Mouse (Mus musculus): Measurements from ENCODE around the gene Brip1. TPM values are rescaled to one million over a fixed set of nuclear protein-coding genes. Genes with fewer than 3 reads are reported as not detected.

Brip1 gene
- total and polyA plus RNA-seq, 2 experiments = 0.17 to 2.0 TPM

DNA sequence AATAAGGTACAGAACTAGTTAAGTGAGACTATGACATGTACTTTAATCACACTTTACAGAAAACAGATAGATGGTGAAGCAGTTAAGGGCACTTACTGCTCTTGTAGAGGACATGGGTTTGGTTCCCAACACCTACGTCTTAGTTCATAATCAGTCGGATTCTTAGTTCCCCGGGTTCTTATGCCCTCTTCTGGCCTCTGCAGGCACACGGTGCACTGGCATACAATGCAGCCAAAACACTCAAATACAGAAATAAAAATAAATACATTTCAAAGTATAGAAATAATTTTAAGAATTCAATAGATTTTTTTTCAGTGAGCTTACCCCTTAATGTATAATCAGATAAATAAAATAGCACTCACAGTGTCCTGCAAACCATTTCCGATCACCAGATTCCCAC is 161.0 kb downstream of the Brip1 start:
- Histone ChIP-seq H3K36me3 (ENCODE audit: control insufficient read depth, insufficient read depth, low read length) (no peaks in the 10 kb centered on the region), H3K4me3 (ENCODE audit: insufficient read depth, low read depth, low read length) (no peak overlapping the region), H3K4me1 (ENCODE audit: control insufficient read depth, insufficient read depth, low read length) (no peaks in the 10 kb centered on the region), H3K79me2 (ENCODE audit: control insufficient read depth, insufficient read depth, low read length) (no peaks in the 10 kb centered on the region), H3K9ac (ENCODE audit: low read depth, low read length) (no peak overlapping the region), H3K27ac (replicated peaks; ENCODE audit: insufficient read depth, low read depth, low read length) (no peak overlapping the region), H3K27me3 (ENCODE audit: control insufficient read depth, insufficient read depth, low read length) (0 out of 2 replicates have a peak, but pooled peaks cover 2% of the 10 kb centered on the region)
- no peak for DNase-seq (ENCODE audit: extremely low read depth, low read depth, low spot score)
- TF ChIP-seq POLR2A (IDR thresholded peaks at IDR 0.05; ENCODE audit: extremely low read depth, insufficient read depth, low read length) = no peak
- no peak for TF ChIP-seq CTCF (IDR thresholded peaks at IDR 0.05; ENCODE audit: low read depth, low read length)
- 77% methylated on average over 5 of the region's 5 CpGs for WGBS

DNA sequence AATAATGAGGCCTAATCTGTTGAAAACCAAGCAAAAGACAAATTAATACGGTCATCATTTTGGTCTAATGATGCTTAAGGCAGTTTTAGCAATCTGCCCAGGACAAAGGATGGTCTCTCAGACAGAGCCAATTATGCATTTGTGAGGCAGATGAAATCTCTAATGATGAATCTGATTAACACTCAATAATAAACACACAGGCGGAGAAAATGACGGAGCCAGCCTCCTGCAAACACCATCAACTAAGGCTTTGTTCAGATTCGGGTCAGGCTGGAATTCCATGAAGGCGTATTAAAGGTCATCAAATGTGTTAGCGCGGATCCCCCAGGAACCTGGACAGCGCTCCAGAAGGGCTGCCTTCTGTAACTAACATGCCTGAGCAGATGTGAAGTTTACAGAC is 161.6 kb downstream of the Brip1 start:
- TF ChIP-seq CTCF (IDR thresholded peaks at IDR 0.05; ENCODE audit: low read depth, low read length) = no peak
- no peak for TF ChIP-seq POLR2A (IDR thresholded peaks at IDR 0.05; ENCODE audit: extremely low read depth, insufficient read depth, low read length)
- DNase-seq (ENCODE audit: extremely low read depth, low read depth, low spot score) = no peak
- Histone ChIP-seq H3K4me1 (ENCODE audit: control insufficient read depth, insufficient read depth, low read length) (no peaks in the 10 kb centered on the region), H3K79me2 (ENCODE audit: control insufficient read depth, insufficient read depth, low read length) (no peaks in the 10 kb centered on the region), H3K27me3 (ENCODE audit: control insufficient read depth, insufficient read depth, low read length) (no peaks in the 10 kb centered on the region), H3K9ac (ENCODE audit: low read depth, low read length) (no peak overlapping the region), H3K27ac (replicated peaks; ENCODE audit: insufficient read depth, low read depth, low read length) (no peak overlapping the region), H3K36me3 (ENCODE audit: control insufficient read depth, insufficient read depth, low read length) (no peaks in the 10 kb centered on the region), H3K4me3 (ENCODE audit: insufficient read depth, low read depth, low read length) (no peak overlapping the region)
- 89% methylated on average over 8 of the region's 8 CpGs for WGBS

DNA sequence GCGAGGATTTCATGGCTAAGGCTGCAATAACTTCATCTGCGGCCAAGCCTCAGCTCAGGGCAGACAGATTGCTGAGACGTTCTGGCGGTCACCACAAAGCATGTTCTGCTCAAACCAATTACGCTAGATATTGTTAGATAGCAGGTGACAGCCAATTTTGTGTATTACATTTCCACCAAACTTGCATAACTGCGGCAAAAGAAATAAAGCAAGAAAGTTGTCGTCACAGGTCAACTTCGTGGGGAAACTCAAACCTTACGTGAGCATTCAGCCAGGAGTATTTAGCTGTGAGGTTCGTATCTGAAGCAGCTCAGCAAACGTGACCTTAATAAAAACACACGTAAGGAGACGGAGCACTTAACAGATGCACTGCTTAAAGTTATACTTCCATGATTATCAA is 162.3 kb downstream of the Brip1 start:
- no peak overlapping the region for H3K9ac ChIP-seq (ENCODE audit: low read depth, low read length)
- DNase-seq (ENCODE audit: extremely low read depth, low read depth, low spot score) = no peak

DNA sequence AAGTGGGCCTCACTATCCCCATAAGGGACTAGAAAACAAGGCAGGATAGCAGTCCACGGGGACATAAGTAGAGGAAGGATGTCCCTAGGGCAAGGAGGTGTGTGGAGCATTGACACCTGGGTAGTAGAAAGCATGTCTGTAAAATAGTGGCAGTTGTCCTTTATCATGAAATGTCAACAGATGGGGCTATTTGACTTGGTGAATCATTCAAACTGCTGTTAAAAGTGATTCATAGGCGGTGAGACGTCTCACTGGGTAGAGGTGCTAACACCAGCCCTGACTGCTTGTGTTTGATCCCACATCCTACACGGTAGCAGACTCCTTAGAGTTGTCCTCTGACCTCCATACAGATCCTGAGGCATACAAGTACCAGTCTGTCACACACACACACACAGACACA is 168.1 kb downstream of the Brip1 start:
- Histone ChIP-seq H3K9ac (ENCODE audit: low read depth, low read length) (no peak overlapping the region), H3K27me3 (ENCODE audit: control insufficient read depth, insufficient read depth, low read length) (no peaks in the 10 kb centered on the region), H3K27ac (replicated peaks; ENCODE audit: insufficient read depth, low read depth, low read length) (no peak overlapping the region), H3K4me3 (ENCODE audit: insufficient read depth, low read depth, low read length) (no peak overlapping the region), H3K79me2 (ENCODE audit: control insufficient read depth, insufficient read depth, low read length) (no peaks in the 10 kb centered on the region), H3K4me1 (ENCODE audit: control insufficient read depth, insufficient read depth, low read length) (no peaks in the 10 kb centered on the region), H3K36me3 (ENCODE audit: control insufficient read depth, insufficient read depth, low read length) (no peaks in the 10 kb centered on the region)
- TF ChIP-seq POLR2A (IDR thresholded peaks at IDR 0.05; ENCODE audit: extremely low read depth, insufficient read depth, low read length) (no peak), CTCF (IDR thresholded peaks at IDR 0.05; ENCODE audit: low read depth, low read length) (no peak)
- WGBS = 46% methylated on average over 4 of the region's 4 CpGs
- no peak for DNase-seq (ENCODE audit: extremely low read depth, low read depth, low spot score)

More for the DNA sequence above, 162.3 kb downstream of the Brip1 start:
- Histone ChIP-seq H3K27ac (replicated peaks; ENCODE audit: insufficient read depth, low read depth, low read length) (no peak overlapping the region), H3K27me3 (ENCODE audit: control insufficient read depth, insufficient read depth, low read length) (no peaks in the 10 kb centered on the region), H3K4me1 (ENCODE audit: control insufficient read depth, insufficient read depth, low read length) (no peaks in the 10 kb centered on the region), H3K79me2 (ENCODE audit: control insufficient read depth, insufficient read depth, low read length) (no peaks in the 10 kb centered on the region), H3K4me3 (ENCODE audit: insufficient read depth, low read depth, low read length) (no peak overlapping the region), H3K36me3 (ENCODE audit: control insufficient read depth, insufficient read depth, low read length) (no peaks in the 10 kb centered on the region)
- WGBS = 86% methylated on average over 13 of the region's 13 CpGs
- no peak for TF ChIP-seq POLR2A (IDR thresholded peaks at IDR 0.05; ENCODE audit: extremely low read depth, insufficient read depth, low read length)
- TF ChIP-seq CTCF (IDR thresholded peaks at IDR 0.05; ENCODE audit: low read depth, low read length) = no peak

DNA sequence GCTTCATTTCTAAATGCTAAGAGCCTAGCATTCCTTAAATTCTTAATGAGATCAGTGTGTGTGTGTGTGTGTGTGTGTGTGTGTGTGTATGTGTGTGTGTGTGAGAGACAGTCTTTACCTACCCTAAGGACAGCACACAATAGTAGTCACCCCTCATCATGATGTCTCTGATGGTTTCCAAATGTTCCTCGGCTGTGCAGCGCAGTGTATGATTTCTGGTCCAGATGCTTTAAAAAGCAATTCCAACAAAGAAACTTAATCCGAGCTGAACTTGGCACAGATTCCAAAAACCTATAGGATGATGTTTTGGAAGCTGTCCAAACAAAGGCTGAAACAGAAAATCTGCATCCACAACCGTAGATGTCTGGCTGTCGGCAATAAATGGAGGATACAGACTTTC is 173.0 kb downstream of the Brip1 start:
- no peak overlapping the region for H3K9ac ChIP-seq (ENCODE audit: low read depth, low read length)
- H3K79me2 ChIP-seq (ENCODE audit: control insufficient read depth, insufficient read depth, low read length) = no peaks in the 10 kb centered on the region
- H3K27ac ChIP-seq (replicated peaks; ENCODE audit: insufficient read depth, low read depth, low read length) = no peak overlapping the region
- no peak for DNase-seq (ENCODE audit: extremely low read depth, low read depth, low spot score)
- H3K4me1 ChIP-seq (ENCODE audit: control insufficient read depth, insufficient read depth, low read length) = no peaks in the 10 kb centered on the region
- TF ChIP-seq POLR2A (IDR thresholded peaks at IDR 0.05; ENCODE audit: extremely low read depth, insufficient read depth, low read length) (no peak), CTCF (IDR thresholded peaks at IDR 0.05; ENCODE audit: low read depth, low read length) (no peak)
- H3K36me3 ChIP-seq (ENCODE audit: control insufficient read depth, insufficient read depth, low read length) = no peaks in the 10 kb centered on the region
- H3K4me3 ChIP-seq (ENCODE audit: insufficient read depth, low read depth, low read length) = no peak overlapping the region
- WGBS = 80% methylated on average over 5 of the region's 5 CpGs
- no peaks in the 10 kb centered on the region for H3K27me3 ChIP-seq (ENCODE audit: control insufficient read depth, insufficient read depth, low read length)

DNA sequence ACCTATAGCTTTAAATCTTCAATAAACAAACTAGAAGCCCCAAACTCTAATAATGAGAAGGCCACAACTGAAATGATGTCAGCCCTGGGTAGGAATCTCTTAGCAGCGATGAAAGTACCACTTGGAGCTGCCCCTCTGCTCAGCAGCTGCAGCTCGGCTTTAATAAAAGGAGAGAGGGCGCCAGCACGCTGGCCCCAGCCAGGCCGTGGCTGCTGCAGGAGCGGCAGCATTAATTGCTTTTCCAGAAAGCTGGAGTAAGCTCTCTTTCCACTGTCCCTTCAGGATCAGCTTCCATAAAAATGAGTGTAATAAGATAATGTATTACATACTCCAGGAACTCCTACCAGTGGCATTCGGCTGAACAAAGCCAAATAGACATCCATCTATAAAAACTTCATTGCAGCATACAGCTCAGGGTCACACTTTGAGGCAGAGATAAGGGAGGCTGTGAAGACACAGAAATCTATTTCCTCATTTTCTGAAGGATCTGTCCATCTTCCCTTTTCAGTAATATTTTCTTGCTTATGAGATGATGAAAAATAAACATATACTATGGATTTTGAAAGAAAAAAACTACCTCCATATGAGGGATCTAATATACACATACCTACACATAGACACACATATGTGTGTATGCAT is 174.3 kb downstream of the Brip1 start:
- TF ChIP-seq POLR2A (IDR thresholded peaks at IDR 0.05; ENCODE audit: extremely low read depth, insufficient read depth, low read length) (no peak), CTCF (IDR thresholded peaks at IDR 0.05; ENCODE audit: low read depth, low read length) (no peak)
- no peak overlapping the region for H3K9ac ChIP-seq (ENCODE audit: low read depth, low read length)
- no peaks in the 10 kb centered on the region for H3K27me3 ChIP-seq (ENCODE audit: control insufficient read depth, insufficient read depth, low read length)
- H3K27ac ChIP-seq (replicated peaks; ENCODE audit: insufficient read depth, low read depth, low read length) = no peak overlapping the region
- H3K4me1 ChIP-seq (ENCODE audit: control insufficient read depth, insufficient read depth, low read length) = no peaks in the 10 kb centered on the region
- WGBS = 59% methylated on average over 7 of the region's 7 CpGs
- H3K36me3 ChIP-seq (ENCODE audit: control insufficient read depth, insufficient read depth, low read length) = no peaks in the 10 kb centered on the region
- no peaks in the 10 kb centered on the region for H3K79me2 ChIP-seq (ENCODE audit: control insufficient read depth, insufficient read depth, low read length)
- DNase-seq (ENCODE audit: extremely low read depth, low read depth, low spot score) = no peak
- no peak overlapping the region for H3K4me3 ChIP-seq (ENCODE audit: insufficient read depth, low read depth, low read length)
